27 mouse cellular contexts compared by ENCODE assay signal in genomic region chr2:50440333-50440732, GRCm38 (mm10).
"Had no signal": no experiment of that assay in that cellular context is flagged by ENCODE, and none has a peak within 500 bp of the region (broad histone marks: within the 10 kb centered on the region; RNA-seq: fewer than 3 reads in every experiment).

No protein-coding gene starts in this region.

- H3K27me3 ChIP-seq: heart, embryonic 12.5 days; hindbrain, embryonic 12.5 days; intestine, embryonic 15.5 days; limb, embryonic 12.5 days; liver, embryonic 13.5 days had no signal

- H3K36me3 ChIP-seq: heart, embryonic 10.5 days; heart, embryonic 12.5 days; hindbrain, embryonic 10.5 days; hindbrain, embryonic 12.5 days; intestine, embryonic 15.5 days; limb, embryonic 10.5 days; limb, embryonic 12.5 days; liver, embryonic 13.5 days had no signal

- DNase-seq: gastrocnemius, adult 2 months; gastrocnemius, postnatal 10 days; gastrocnemius, postnatal 25 days; heart, adult 18-20 months; heart, postnatal 10 days; heart, postnatal 4 days; kidney, adult 18-20 months; kidney, adult 8-10 months; kidney, postnatal 10 days; kidney, postnatal 25 days; kidney, postnatal 4 days; liver; liver, embryonic 13.5 days had no signal

- H3K4me3 ChIP-seq: gastrocnemius, adult 2 months; heart, embryonic 10.5 days; heart, embryonic 12.5 days; hindbrain, embryonic 10.5 days; hindbrain, embryonic 12.5 days; intestine, embryonic 15.5 days; layer of hippocampus, adult 2 months; left cerebral cortex, adult 2 months; limb, embryonic 10.5 days; limb, embryonic 12.5 days; liver, embryonic 13.5 days had no signal

- H3K9ac ChIP-seq: heart, embryonic 12.5 days; hindbrain, embryonic 12.5 days; hindbrain, embryonic 14.5 days; intestine, embryonic 15.5 days; limb, embryonic 12.5 days; liver, embryonic 13.5 days had no signal

- H3K27ac ChIP-seq: gastrocnemius, adult 2 months; heart, embryonic 10.5 days; hindbrain, embryonic 10.5 days; hindbrain, embryonic 12.5 days; hindbrain, embryonic 14.5 days; intestine, embryonic 15.5 days; layer of hippocampus, adult 2 months; left cerebral cortex, adult 2 months; limb, embryonic 10.5 days; limb, embryonic 12.5 days; liver, embryonic 13.5 days had no signal

- H3K9me3 ChIP-seq: heart, embryonic 10.5 days; hindbrain, embryonic 10.5 days; hindbrain, embryonic 12.5 days; intestine, embryonic 15.5 days; limb, embryonic 10.5 days; limb, embryonic 12.5 days; liver, embryonic 13.5 days had no signal

- H3K4me1 ChIP-seq: heart, embryonic 10.5 days; heart, embryonic 12.5 days; hindbrain, embryonic 10.5 days; intestine, embryonic 15.5 days; limb, embryonic 12.5 days; liver, embryonic 13.5 days had no signal

- H3K4me2 ChIP-seq: heart, embryonic 12.5 days; hindbrain, embryonic 12.5 days; hindbrain, embryonic 14.5 days; intestine, embryonic 15.5 days; limb, embryonic 12.5 days; liver, embryonic 11.5 days; liver, embryonic 13.5 days had no signal

- ATAC-seq: hindbrain, embryonic 16.5 days; inflammation-experienced regulatory T-cells, adult 6 months; intestine, embryonic 15.5 days; intestine, postnatal 0 days had no signal
